Mouse (Mus musculus) C2C12 (cell line): ENCODE results near the gene Enox1.

ENCODE experiments used
- CEBPB ChIP-seq: IDR thresholded peaks from one replicate; pipeline ENCODE4 v1.6.1; 2011; ENCODE audit warnings: low read depth, mild to moderate bottlenecking, control low read depth, moderate library complexity
- CTCF ChIP-seq: IDR thresholded peaks from one replicate; pipeline ENCODE4 v1.5.1; 2011; ENCODE audit not compliant: control insufficient read depth, insufficient read depth, insufficient read length
- MAX ChIP-seq: IDR thresholded peaks from one replicate; pipeline ENCODE4 v1.6.1; 2011; ENCODE audit warnings: mild to moderate bottlenecking, control low read depth
- USF1 ChIP-seq: IDR thresholded peaks from one replicate; pipeline ENCODE4 v1.6.1; 2011; ENCODE audit warnings: low read depth, mild to moderate bottlenecking, control low read depth, moderate library complexity

DNA sequence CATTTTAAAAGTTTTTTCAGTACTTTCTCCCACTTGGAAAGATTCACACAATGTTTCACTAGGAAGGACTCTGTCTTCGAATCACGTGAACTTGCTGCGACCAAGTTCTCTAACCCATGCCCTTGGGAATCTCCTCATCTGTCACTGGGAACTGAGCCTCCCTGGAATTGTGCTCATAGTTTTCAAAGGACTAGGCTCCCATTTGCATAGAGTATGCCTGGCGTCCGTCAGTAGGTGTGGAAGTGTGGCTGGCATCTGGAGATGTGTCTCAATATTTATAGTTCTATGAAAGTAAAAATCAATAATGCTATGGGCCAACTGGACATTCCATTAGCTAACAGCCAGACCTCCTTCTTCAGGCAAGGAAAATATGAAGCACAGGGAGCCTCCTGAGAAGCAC is 429.5 kb downstream of the Enox1 start:
- no peak for TF ChIP-seq USF1
- no peak for TF ChIP-seq CTCF
- no peak for TF ChIP-seq MAX
- TF ChIP-seq CEBPB: no peak
